Mouse (Mus musculus) midbrain, postnatal 0 days (tissue): ENCODE measurements around the gene Zmynd10. TPM values are rescaled to one million over a fixed set of nuclear protein-coding genes. Genes with fewer than 3 reads are reported as not detected.

Experiments
- ATAC-seq: fragments of 200-750 bp; cut with Nextera tagmentation; 2 replicates; pipeline ENCODE4 v1.8.0; 2017; ENCODE audit warnings: moderate number of reproducible peaks, mild to moderate bottlenecking, moderate TSS enrichment, moderate library complexity; ENCODE audit not compliant: low FRiP score
- DNase-seq: peaks from one replicate; pipeline ENCODE4 v3.0.0-alpha.2; 2015; ENCODE audit warnings: low spot score
- H3K27ac ChIP-seq: fragments of 300-500 bp; sonication (generic); 2 replicates; pipeline ENCODE4 v1.5.1; 2014; ENCODE audit warnings: low read depth, mild to moderate bottlenecking, low read length, mixed read lengths
- H3K27me3 ChIP-seq: fragments of 300-500 bp; sonication (generic); 2 replicates; pipeline ENCODE4 v1.6.1; 2014; ENCODE audit warnings: low read length, control low read depth, mixed read lengths; ENCODE audit not compliant: insufficient read depth
- H3K36me3 ChIP-seq: fragments of 300-500 bp; sonication (generic); 2 replicates; pipeline ENCODE4 v1.6.1; 2014; ENCODE audit warnings: low read length, control low read depth, mixed read lengths; ENCODE audit not compliant: insufficient read depth
- H3K4me1 ChIP-seq: fragments of 300-500 bp; sonication (generic); 2 replicates; pipeline ENCODE4 v1.6.1; 2014; ENCODE audit warnings: mild to moderate bottlenecking, control low read depth, antibody characterized with exemption, low read length, mixed read lengths; ENCODE audit not compliant: insufficient read depth
- H3K4me2 ChIP-seq: fragments of 300-500 bp; sonication (generic); 2 replicates; pipeline ENCODE4 v1.6.1; 2014; ENCODE audit warnings: low read depth, mild to moderate bottlenecking, low read length, mixed read lengths; ENCODE audit not compliant: poor library complexity, severe bottlenecking
- H3K4me3 ChIP-seq: fragments of 300-500 bp; sonication (generic); 2 replicates; pipeline ENCODE4 v1.5.1; 2014; ENCODE audit warnings: low read depth, mild to moderate bottlenecking, low read length, moderate library complexity
- H3K9ac ChIP-seq: fragments of 300-500 bp; sonication (generic); replicated peaks from 2 replicates; pipeline ENCODE4 v1.6.1; 2014; ENCODE audit warnings: mild to moderate bottlenecking, low read length, moderate library complexity, mixed read lengths; ENCODE audit not compliant: poor library complexity, severe bottlenecking
- H3K9me3 ChIP-seq: fragments of 300-500 bp; sonication (generic); 2 replicates; pipeline ENCODE4 v1.6.1; 2016; ENCODE audit warnings: low read length, control low read depth
- CTCF ChIP-seq: IDR thresholded peaks from 2 replicates; pipeline ENCODE4 v1.5.1; 2016; ENCODE audit warnings: antibody characterized with exemption, mild to moderate bottlenecking
- WGBS: fragments of 180-500 bp; shearing (Covaris S2); extraction: QIAGEN DNeasy Blood & Tissue Kit; methylation state at CpG from one replicate; pipeline ENCODE4 v1.1.7; 2014; 5-methylcytosine and 5-hydroxymethylcytosine counted together
- polyA plus RNA-seq: library from polyadenylated mRNA; unstranded; fragments of >200 nt; fragmentation: Nextera tagmentation; extraction: Ambion mirVana; gene quantifications from 2 replicates; pipeline ENCODE4 v1.2.1, GENCODE M21; 2015
- total RNA-seq: library from RNA; depleted of rRNA; stranded (reverse); fragments of >200 nt; gene quantifications from 2 replicates; pipeline ENCODE4 v1.2.3, GENCODE M21; 2014; rRNA removed

Gene Zmynd10
- total and polyA plus RNA-seq, 2 experiments from 2014 or later = 3.3 to 4.9 TPM

GRCm38 (mm10) chr9:107596619-107597569 lies 49.8 kb downstream of the Zmynd10 start:
- no peaks in the 10 kb centered on the region for H3K9me3 ChIP-seq
- ATAC-seq (no peak), DNase-seq (no peak)
- no peaks in the 10 kb centered on the region for H3K4me1 ChIP-seq
- H3K4me2 ChIP-seq = no peak overlapping the region
- TF ChIP-seq CTCF = no peak
- H3K27ac ChIP-seq = peak overlapping the region; percentile 18; the same call in 1 of the 2 replicates
- no peak overlapping the region for H3K9ac ChIP-seq
- H3K27me3 ChIP-seq = no peaks in the 10 kb centered on the region
- 91% methylated on average over 11 of the region's 11 CpGs for WGBS
- H3K36me3 ChIP-seq = peaks cover 13% of the 10 kb centered on the region
- H3K4me3 ChIP-seq = no peak overlapping the region

GRCm38 (mm10) chr9:107598385-107598784 lies 51.3 kb downstream of the Zmynd10 start:
- DNase-seq (no peak), ATAC-seq (no peak)
- WGBS = 86% methylated on average over 5 of the region's 5 CpGs
- Histone ChIP-seq H3K36me3 (peaks cover 7% of the 10 kb centered on the region; the same call in 1 of the 2 replicates), H3K4me1 (no peaks in the 10 kb centered on the region), H3K9me3 (no peaks in the 10 kb centered on the region), H3K4me2 (no peak overlapping the region), H3K9ac (no peak overlapping the region), H3K27ac (no peak overlapping the region), H3K27me3 (no peaks in the 10 kb centered on the region), H3K4me3 (no peak overlapping the region)
- TF ChIP-seq CTCF = no peak

GRCm38 (mm10) chr9:107599433-107599832 lies 52.3 kb downstream of the Zmynd10 start:
- H3K27ac ChIP-seq = no peak overlapping the region

GRCm38 (mm10) chr9:107599842-107600241 lies 52.7 kb downstream of the Zmynd10 start:
- H3K27ac ChIP-seq = no peak overlapping the region
- no peak for ATAC-seq
- H3K4me3 ChIP-seq = no peak overlapping the region
- no peaks in the 10 kb centered on the region for H3K27me3 ChIP-seq
- WGBS = 77% methylated on average over 14 of the region's 14 CpGs
- no peak for DNase-seq
- no peak overlapping the region for H3K4me2 ChIP-seq
- no peaks in the 10 kb centered on the region for H3K4me1 ChIP-seq
- no peak overlapping the region for H3K9ac ChIP-seq
- no peak for TF ChIP-seq CTCF
- no peaks in the 10 kb centered on the region for H3K9me3 ChIP-seq
- H3K36me3 ChIP-seq = no peaks in the 10 kb centered on the region

More at GRCm38 (mm10) chr9:107599433-107599832, 52.3 kb downstream of the Zmynd10 start:
- ATAC-seq (no peak), DNase-seq (no peak)
- no peaks in the 10 kb centered on the region for H3K27me3 ChIP-seq
- TF ChIP-seq CTCF = no peak
- WGBS = 93% methylated on average over 9 of the region's 9 CpGs
- no peaks in the 10 kb centered on the region for H3K9me3 ChIP-seq
- H3K4me3 ChIP-seq = no peak overlapping the region
- H3K4me2 ChIP-seq = no peak overlapping the region
- H3K4me1 ChIP-seq = no peaks in the 10 kb centered on the region
- no peak overlapping the region for H3K9ac ChIP-seq
- H3K36me3 ChIP-seq = no peaks in the 10 kb centered on the region

- 85% methylated on average over 12 of the region's 12 CpGs for WGBS
- H3K4me1 ChIP-seq = no peaks in the 10 kb centered on the region
- DNase-seq = no peak
These were observed 53.6 kb downstream of the Zmynd10 start for GRCm38 (mm10) chr9:107600745-107601144.

More at GRCm38 (mm10) chr9:107600745-107601144, 53.6 kb downstream of the Zmynd10 start:
- Histone ChIP-seq H3K9ac (no peak overlapping the region), H3K4me2 (no peak overlapping the region), H3K9me3 (no peaks in the 10 kb centered on the region), H3K27me3 (no peaks in the 10 kb centered on the region), H3K4me3 (no peak overlapping the region), H3K36me3 (no peaks in the 10 kb centered on the region), H3K27ac (no peak overlapping the region)
- ATAC-seq = no peak
- peak; percentile 32 for TF ChIP-seq CTCF

Other genes with a start within 250 kb of the Zmynd10 start
- gene Hemk1, start 208.9 kb upstream of the Zmynd10 start, total RNA-seq = 15.8 and 21.3 TPM in 2 replicates
- 15.9 and 19.4 TPM in 2 replicates for gene Hemk1, start 208.9 kb upstream of the Zmynd10 start, polyA plus RNA-seq
- 11.0 and 13.6 TPM in 2 replicates for gene 6430571L13Rik, start 206.7 kb upstream of the Zmynd10 start, total RNA-seq
- 10.4 and 11.1 TPM in 2 replicates for gene 6430571L13Rik, start 206.7 kb upstream of the Zmynd10 start, polyA plus RNA-seq
- gene Cacna2d2, start 147.7 kb upstream of the Zmynd10 start, total RNA-seq = 138 and 191 TPM in 2 replicates
- 8.4 and 9.0 TPM in 2 replicates for gene Cacna2d2, start 147.7 kb upstream of the Zmynd10 start, polyA plus RNA-seq
- 57.8 and 70.4 TPM in 2 replicates for gene Tmem115, start 13.4 kb upstream of the Zmynd10 start, total RNA-seq
- 51.9 and 53.6 TPM in 2 replicates for gene Tmem115, start 13.4 kb upstream of the Zmynd10 start, polyA plus RNA-seq
- 39.0 and 50.8 TPM in 2 replicates for gene Cyb561d2, start 5.1 kb upstream of the Zmynd10 start, total RNA-seq
- 50.0 and 58.1 TPM in 2 replicates for gene Cyb561d2, start 5.1 kb upstream of the Zmynd10 start, polyA plus RNA-seq
- gene Nprl2, start 5.1 kb upstream of the Zmynd10 start, total RNA-seq = 55.5 and 68.7 TPM in 2 replicates
- gene Nprl2, start 5.1 kb upstream of the Zmynd10 start, polyA plus RNA-seq = 60.0 and 66.5 TPM in 2 replicates
- 21.1 and 25.7 TPM in 2 replicates for gene Rassf1, start 4.3 kb downstream of the Zmynd10 start, total RNA-seq
- gene Rassf1, start 4.3 kb downstream of the Zmynd10 start, polyA plus RNA-seq = 33.4 and 36.6 TPM in 2 replicates
- 136 and 142 TPM in 2 replicates for gene Tusc2, start 16.0 kb downstream of the Zmynd10 start, total RNA-seq
- gene Tusc2, start 16.0 kb downstream of the Zmynd10 start, polyA plus RNA-seq = 132 and 137 TPM in 2 replicates
- 65.3 and 65.4 TPM in 2 replicates for gene Hyal2, start 20.6 kb downstream of the Zmynd10 start, total RNA-seq
- 42.7 and 47.9 TPM in 2 replicates for gene Hyal2, start 20.6 kb downstream of the Zmynd10 start, polyA plus RNA-seq
- gene Hyal1, start 29.6 kb downstream of the Zmynd10 start, total RNA-seq = 2.4 and 3.5 TPM in 2 replicates
- 2.5 and 2.9 TPM in 2 replicates for gene Hyal1, start 29.6 kb downstream of the Zmynd10 start, polyA plus RNA-seq
- 22.7 and 35.4 TPM in 2 replicates for gene Naa80, start 31.6 kb downstream of the Zmynd10 start, total RNA-seq
- gene Naa80, start 31.6 kb downstream of the Zmynd10 start, polyA plus RNA-seq = 20.4 and 24.4 TPM in 2 replicates
- gene Hyal3, start 33.5 kb downstream of the Zmynd10 start, total RNA-seq = 1.1 and 4.3 TPM in 2 replicates
- gene Hyal3, start 33.5 kb downstream of the Zmynd10 start, polyA plus RNA-seq = 1.8 and 2.2 TPM in 2 replicates
- 8.4 and 8.9 TPM in 2 replicates for gene Ifrd2, start 40.3 kb downstream of the Zmynd10 start, total RNA-seq
- 6.5 and 7.5 TPM in 2 replicates for gene Ifrd2, start 40.3 kb downstream of the Zmynd10 start, polyA plus RNA-seq
- 5.7 and 16.7 TPM in 2 replicates for gene Sema3b, start 61.9 kb downstream of the Zmynd10 start, total RNA-seq
- gene Sema3b, start 61.9 kb downstream of the Zmynd10 start, polyA plus RNA-seq = 4.0 and 5.1 TPM in 2 replicates
- gene Gnai2, start 88.1 kb downstream of the Zmynd10 start, total RNA-seq = 224 and 241 TPM in 2 replicates
- 260 and 264 TPM in 2 replicates for gene Gnai2, start 88.1 kb downstream of the Zmynd10 start, polyA plus RNA-seq
- 70.0 and 94.5 TPM in 2 replicates for gene Slc38a3, start 122.2 kb downstream of the Zmynd10 start, total RNA-seq
- 37.6 and 44.6 TPM in 2 replicates for gene Slc38a3, start 122.2 kb downstream of the Zmynd10 start, polyA plus RNA-seq
- gene Gnat1, start 132.4 kb downstream of the Zmynd10 start, total RNA-seq = 0.52 and 0.55 TPM in 2 replicates
- gene Gnat1, start 132.4 kb downstream of the Zmynd10 start, polyA plus RNA-seq = 2.3 and 2.6 TPM in 2 replicates
- 115 and 120 TPM in 2 replicates for gene Sema3f, start 163.2 kb downstream of the Zmynd10 start, total RNA-seq
- 13.5 and 14.1 TPM in 2 replicates for gene Sema3f, start 163.2 kb downstream of the Zmynd10 start, polyA plus RNA-seq
- 142 and 145 TPM in 2 replicates for gene Rbm5, start 223.7 kb downstream of the Zmynd10 start, total RNA-seq
- gene Rbm5, start 223.7 kb downstream of the Zmynd10 start, polyA plus RNA-seq = 159 and 160 TPM in 2 replicates